Mouse (Mus musculus) spleen, postnatal 36 days (tissue): ENCODE measurements around the gene Myo1b.

Experiments
- DNase-seq, 2 experiments: peaks; one replicate each; pipeline ENCODE4 v3.0.0; 2022; ENCODE audit warnings: low spot score in 2 of 2, mixed read lengths in 1 of 2

Gene Myo1b

DNA sequence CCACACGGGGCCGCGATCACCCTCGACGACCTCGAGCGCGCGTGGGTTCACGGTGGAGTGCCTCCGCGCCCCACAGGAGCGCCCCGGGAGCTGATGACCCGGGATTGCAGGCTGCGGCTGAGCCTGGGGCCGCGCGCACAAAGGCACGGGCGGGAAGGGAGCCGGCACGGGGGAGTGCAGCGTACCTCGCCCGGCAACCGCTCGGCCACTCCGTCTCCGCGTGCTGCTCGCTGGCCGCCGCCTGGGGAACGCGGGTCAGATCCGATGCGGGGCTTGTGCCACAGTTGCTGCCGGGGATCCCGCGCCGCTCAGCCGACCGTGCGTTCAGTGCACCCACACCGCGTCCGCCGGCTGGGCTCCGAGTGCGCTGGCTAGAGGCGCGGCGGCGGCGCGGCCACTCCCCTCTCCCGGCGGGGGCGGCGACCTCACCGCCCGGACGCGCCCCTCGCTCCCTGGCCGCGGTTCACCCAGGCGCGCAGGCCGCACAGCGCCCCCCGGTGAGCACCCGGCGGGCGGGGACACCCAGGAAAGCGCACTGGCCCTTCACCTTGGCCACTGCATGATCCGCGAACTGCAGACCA lies at the start of gene Myo1b:
Myo1b (minus strand) TSS at position 496 of the 581 bp plus-strand sequence.
- DNase-seq = peak; percentile 4 to 13

DNA sequence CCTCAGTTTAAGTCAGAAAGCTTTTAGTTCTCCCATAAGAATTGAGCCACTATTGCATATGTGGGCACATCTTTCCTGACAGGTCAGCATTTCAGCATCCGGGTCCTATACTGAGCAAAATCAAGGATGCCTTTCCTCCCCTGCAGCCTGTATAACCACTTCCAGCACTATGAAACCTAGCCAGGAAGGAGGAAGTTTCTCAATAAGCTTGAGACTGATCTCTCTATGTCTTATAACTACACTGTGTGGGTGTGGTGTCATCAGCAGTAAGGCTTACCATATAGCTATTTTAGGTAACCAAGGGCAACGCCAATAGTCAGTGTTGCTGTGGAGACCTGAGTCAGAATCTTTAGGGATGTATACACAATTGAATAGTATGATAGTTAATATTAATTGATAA lies 48.8 kb upstream of the Myo1b start:
- no peak for DNase-seq

DNA sequence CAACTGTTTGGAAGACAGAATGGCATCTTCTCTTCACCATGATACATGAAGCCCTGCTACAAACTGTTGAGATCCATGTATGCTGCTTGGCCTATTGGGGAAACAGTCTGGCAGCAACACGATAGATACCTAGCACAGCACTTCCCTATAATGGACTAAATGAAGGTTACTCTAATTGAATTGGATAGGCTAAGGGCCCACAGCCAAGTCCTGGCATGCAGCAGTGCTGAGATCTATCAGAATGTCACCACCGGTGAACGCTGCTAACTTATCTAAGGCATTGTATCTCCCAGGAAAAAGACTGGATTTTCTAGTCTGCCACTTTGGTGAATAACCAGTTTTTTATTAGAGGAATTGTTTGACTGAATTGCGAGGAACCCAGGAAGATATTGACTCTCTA lies 31.2 kb upstream of the Myo1b start:
- no peak for DNase-seq

DNA sequence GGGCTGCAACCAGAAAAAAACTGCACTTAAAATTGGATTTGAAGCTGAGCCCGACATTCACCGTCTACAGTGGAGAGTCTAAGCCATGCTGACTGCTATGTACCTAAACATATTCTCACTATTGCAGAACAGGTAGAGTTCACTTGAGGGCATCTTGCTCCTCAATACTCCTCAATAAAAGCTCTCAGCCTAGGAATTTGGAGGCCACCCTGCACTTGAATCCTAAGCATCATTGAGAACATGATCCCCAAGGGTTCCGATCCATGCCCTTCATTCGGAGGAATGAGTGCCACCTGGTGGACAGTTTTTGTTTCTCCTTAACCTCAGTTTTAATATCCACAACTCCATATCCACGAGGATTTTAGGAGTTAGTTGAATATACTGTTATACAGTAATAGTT lies 28.9 kb upstream of the Myo1b start:
- DNase-seq = no peak

DNA sequence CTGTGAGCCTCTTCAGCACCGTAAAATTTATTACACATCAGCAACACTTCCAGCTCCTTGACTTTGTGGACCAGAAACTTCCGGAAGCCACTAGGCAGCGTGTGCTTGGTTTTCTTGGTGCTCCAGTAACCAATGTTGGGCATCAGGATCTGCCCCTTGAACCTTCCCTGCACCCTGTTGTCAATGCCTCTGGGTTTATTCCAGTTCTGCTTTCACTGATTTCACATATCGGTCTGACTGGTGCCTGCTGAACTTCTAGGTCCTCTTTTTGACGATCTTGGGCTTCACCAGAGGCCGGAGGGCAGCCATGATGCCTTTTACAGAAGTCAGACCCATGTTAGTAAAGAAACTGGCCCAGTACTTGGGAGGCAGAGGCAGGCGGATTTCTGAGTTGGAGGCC lies 22.5 kb upstream of the Myo1b start:
- no peak for DNase-seq

DNA sequence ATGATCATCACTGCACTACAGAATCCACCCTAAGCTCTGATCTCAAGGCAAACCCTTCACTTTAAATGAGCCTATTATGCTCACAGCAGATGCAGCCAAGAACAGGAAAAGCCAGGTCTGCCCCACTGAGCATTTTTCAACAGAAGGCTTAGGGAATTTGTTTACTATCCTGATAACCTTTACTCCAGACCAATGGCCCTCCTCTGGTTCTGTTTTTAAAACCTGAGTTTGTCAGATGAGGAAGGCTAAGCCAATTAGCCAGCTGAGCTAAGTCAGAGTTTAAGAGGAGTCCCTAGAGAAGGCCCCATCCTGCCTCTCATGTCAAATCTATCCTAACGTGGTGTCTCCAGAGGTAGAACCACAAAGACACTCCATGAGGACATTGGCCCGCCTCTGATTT lies 19.1 kb upstream of the Myo1b start:
- no peak for DNase-seq

DNA sequence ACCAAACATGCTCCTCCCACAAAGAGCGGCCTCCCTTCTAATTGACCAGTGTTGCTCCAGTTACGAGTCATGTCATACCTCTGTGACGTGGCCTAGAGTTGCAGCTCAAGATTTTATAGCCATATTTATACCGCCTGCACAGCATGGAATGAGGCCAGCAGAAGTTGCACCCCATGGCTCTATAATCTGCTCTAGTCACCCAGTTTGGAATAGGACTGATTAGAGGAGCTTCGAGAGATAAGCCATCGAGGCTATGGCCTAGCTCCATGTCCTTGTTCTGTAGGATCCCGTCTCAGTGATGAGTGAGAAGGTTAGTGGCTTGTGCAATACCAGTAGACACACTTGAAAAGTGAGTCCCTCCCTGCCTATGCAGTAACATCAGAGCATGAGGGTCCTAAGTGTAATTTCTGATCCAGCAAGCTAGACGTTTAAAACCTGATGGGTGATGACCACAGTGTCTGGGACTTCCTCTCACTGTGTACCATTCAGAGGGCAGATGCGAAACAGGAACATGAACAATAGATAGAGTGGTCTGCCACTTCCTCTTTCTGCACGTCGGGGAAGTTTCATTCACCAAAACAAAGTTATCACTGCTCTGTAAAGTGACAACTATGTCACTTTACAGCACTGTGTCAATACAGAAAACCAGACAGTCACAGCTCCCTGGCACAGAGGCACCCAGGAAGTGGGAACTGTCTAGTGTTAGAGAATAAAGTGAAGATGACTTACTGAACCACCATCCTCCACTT lies 18.5 kb upstream of the Myo1b start:
- peak; percentile 75 to 79 for DNase-seq

DNA sequence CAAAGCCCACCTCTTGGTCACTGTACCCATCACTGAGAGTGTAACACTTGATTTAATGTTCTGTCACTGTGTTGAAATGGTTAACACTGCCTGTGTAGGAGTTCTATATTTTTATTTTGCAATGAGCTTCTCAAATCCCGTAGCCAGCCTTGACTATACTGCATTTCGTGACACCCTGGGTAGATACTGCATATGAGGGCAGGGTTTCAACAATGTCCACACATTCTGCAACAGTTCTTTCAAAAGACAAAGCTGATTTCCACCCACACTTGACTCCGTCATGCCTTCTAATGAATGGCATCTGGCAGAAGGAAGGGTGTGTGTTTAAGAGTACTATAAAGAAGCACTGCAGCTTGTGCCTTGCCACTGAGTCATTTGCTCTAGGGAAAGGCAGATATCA lies 17.0 kb upstream of the Myo1b start:
- no peak for DNase-seq

DNA sequence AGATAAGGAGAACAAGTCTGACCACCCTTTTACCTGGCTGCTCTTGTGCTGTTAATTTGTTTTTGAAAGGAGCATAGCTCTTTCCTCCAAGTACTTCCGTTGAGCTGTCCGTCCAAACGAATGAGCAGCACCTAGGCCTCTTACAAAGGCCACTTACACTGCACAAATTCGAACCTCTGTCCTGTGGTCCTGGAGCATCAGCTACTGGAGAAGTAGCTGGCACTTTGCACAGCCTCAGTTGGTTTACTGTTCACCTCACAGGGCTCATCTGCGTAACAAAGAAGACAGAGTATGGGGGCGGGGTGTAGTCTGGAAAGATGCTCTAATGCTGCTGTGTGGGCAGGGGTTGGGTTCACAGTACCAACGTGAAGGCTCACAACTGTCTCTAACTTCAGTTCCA lies 15.7 kb upstream of the Myo1b start:
- no peak for DNase-seq

DNA sequence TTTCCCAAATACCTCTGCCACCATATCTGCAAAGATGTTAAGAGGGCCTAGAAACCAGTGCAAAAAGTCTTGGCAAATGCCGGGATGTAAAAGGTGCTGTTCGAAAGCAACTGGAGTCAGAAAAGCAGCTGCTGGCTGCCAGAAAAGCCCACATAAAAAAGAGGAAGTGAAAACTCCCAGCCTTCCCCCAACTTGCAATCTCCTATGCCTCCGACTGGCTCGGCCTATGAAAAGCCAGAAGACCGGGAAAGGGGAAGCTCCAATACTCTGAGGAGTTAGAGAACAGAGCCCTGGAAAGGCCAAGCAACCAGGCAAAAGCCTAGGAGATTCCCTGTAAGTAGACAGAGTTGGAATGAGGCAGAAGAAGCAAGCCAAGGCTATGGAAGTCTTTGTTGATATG lies 14.7 kb upstream of the Myo1b start:
- peak; percentile 34 to 50 for DNase-seq

DNA sequence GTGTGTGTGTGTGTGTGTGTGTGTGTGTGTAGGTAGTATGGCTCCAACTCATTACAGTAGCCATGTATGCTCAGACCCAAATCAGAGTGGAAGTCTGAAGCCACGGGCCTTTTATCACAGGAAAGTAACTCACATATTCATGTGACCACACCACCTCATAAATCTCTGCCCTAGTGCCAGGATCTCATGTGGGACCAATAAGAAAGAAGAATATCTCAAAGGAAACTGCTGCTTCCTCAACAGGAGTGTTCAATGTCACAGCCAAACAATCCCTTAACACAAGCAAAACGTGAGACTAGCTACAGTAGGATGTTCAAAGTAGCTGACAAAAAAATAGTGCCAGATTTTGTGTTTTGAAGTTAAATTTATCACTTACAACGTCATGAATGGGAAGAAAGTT lies 13.7 kb upstream of the Myo1b start:
- no peak for DNase-seq

DNA sequence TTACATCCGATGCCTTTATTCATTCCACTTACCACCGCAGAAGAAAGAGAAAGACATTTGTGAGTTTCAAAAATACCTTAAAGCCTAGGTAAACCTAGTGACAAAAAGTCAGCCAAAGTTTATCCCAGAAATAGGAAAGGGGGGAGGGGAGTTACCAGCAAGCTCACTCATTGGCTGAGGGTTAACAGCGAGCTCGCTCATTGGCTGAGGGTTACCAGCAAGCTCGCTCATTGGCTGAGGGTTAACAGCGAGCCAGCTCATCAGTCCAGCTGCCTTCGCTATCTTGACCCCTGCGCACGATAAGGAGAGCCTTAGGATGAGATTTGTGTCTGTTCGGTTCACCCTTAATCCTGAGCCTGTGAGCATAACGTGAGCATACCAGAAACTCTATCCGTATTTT lies 6.9 kb upstream of the Myo1b start:
- DNase-seq = no peak

DNA sequence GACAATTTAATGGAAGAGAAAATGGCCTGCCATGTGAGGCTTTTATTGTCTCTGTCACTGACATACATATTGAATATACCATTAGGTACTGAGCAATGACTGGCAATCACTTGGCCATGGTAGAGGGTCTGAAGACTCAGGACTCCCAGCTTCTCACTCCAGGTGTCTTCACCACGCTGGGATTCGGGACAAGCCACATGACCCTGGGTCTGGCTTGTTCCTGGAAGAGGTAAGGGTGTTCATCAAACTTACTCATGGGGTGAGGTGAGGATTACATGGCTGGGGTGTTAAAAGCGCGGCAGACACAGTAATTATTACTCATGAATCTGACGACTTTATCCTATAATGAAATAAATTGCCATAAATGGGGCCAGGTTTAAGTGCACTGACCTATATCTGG lies 405 bp upstream of the Myo1b start:
- no peak for DNase-seq

DNA sequence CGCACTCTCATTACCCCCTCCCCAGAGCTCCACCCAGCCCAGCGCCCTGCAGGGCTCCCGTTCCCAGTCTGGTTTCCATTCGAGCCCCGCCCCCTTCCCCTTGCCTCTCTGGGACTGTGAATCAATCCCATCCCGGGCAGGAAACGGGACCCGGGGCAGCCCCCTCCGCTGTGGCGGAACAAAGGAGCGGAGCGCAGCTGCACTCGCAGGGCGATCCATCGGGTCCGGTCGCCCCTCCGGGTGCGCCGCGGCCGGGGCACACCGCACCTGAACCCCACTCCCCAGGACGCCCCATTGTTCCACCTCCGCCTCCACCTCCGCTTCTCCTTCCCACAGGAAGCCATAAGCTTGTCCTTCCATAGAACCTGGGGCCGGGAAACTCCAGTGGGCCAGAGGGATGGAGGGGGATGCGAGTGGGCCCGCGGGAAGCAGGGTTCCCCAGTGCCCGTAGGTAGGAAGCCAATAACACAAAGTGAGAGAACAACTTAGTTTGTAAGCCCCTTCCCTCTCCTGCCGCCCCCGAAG lies 758 bp downstream of the Myo1b start:
- no peak for DNase-seq

DNA sequence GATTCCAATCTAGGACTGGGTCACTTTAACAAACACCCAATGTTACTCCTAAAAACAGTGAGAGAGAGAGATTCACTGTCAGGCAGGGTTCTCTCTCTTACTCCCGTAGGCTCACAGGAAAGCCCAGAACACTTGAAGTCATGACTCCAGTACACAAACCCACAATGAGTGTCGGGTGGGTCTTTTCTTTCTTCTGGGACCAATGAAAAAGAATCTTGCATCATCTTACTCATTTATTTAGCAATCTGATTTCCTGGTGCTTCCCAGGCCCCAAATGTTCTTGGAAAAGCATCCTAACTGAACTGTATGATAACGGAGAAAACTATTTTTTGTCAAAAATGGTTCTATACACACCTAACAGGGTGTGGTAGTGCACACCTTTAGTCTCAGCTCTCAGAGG lies 1.8 kb downstream of the Myo1b start:
- no peak for DNase-seq

DNA sequence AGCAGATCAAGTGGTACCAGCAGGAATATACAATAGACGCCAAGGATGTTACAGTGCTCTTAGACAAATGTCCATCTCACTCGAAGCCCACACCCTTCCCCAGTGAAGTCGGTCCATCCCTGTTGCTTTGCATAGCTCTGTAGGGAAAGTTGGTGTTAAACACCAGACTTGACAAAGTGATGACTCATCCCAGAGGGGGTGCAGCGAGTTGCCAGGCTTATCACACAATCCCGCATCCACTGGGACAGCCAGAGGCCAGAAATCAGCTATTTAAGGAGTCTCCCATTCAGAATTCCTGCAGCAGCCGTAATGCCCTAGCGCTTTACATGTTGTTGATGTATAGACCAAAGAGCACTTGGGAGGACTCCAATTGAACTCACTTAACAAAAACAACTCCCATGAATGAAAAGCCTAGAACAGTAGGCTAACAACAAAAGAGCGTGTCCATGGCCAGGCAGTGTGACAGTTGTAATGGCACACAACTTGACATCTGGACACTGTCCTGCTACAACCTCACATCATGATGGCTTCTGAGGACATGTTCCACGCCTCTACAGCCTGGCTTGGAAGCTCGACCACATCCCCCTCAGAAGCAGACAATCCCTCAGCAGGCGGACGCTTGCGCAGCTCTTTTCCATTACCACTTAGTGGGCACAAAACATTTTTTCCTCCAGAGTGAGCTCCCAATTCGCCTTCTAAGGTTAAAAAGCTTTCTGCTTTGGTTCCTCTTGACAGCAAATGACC lies 2.6 kb downstream of the Myo1b start:
- no peak for DNase-seq

DNA sequence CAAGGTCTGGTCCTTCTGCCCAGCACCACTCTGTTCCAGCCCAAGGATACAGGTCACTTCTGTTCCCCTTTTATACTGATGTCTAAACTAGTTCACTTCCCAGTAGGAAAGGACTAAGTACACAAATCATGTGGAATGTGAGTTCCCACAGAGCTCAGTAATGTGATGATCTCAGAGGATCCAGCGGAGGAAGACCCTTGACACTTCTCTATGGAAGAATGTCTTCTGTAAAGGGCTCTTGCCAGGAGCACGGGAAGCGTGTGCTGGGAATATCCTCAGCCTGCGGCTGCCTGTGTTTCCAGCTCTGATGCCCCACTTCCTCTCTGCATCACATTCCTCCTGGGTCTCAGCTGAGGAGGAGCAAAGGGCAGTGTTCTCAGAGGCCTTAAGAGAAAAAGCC lies 4.5 kb downstream of the Myo1b start:
- no peak for DNase-seq

DNA sequence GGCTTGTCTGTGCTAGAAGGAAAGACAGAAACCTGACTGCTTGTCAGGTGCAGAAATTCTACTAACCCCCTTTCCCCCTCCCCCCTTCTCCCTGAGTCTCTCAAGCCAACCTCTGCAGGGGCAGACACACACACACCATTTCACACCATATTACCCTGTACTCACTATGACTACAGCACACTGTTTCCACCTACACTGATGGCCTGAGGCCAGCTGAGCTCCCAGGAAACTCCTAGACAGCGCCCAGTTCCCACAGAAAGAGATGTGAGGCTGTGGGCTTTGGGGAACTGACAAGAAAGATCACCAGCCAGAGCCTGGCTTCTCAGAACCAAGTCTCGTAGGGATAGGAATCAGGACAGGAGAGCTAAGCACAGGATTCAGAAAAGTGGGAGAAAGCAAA lies 6.7 kb downstream of the Myo1b start:
- no peak for DNase-seq

DNA sequence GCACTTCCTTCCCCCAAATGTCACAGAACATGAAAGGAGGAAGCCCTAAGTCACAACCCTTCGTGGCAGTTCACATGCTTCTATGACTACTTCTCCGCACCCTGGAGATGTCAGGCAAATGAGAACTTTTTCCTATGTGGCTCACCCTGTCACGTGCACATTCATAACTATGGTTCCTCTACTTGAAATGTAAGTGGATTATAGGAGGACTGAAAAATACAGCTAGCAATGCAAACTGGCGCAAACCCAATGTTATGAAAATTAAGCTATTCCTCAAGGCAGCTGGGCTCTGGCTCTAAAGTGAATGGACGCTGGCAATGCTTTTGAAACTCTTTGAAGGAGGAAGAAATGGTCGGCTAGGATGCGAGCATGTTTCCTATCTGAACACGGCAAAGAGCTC lies 8.1 kb downstream of the Myo1b start:
- DNase-seq = peak; percentile 58 to 60

DNA sequence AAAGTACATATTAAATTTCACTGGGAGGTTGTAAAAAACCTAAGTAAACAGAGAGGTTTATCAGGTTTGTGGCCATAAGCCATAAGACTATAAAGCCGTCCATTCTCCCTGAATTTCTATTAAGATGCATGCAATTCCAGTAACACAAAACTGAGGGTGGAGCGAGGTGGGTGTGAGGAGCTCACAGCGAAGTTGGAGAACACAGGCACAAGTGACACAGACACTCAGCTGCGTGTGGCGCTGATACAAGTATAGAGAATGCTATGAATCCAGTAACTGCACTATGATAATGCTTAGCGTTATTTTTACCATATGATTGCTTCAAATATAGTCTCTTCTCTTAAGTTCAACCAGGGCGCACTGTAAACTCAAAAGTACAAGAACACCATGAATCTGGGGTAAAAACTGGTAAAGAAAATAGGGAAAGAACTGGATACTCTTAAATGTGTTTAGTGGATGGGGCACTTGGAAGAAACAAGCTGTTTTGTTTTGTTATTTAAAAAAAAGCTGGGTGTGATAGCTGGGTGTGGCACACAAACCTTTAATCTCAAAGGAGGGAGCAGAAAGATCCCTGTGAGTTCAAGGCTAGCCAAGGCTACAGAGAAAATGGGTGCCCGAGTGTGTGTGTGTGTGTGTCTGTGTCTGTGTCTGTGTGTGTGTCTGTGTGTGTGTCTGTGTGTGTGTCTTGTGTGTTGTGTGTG lies 9.5 kb downstream of the Myo1b start:
- no peak for DNase-seq

DNA sequence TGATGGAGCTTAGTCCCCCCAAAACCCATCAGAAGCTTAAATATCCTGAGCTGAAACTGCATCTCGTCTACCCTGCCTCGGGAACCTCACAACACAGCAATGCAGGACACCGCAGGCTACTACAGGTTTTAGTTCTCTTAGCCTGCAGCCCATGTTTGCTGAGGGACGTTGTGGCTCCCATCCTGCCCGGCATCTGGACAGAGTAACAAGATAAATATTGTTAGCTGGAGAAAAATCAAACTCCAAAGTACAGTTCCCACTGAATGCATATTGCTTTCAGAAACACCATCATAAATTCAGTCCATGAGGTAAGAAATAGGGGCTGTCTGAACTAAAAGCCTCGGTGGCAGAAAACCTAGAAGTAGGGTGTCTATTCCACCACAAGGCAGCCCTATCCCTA lies 10.8 kb downstream of the Myo1b start:
- DNase-seq = no peak

DNA sequence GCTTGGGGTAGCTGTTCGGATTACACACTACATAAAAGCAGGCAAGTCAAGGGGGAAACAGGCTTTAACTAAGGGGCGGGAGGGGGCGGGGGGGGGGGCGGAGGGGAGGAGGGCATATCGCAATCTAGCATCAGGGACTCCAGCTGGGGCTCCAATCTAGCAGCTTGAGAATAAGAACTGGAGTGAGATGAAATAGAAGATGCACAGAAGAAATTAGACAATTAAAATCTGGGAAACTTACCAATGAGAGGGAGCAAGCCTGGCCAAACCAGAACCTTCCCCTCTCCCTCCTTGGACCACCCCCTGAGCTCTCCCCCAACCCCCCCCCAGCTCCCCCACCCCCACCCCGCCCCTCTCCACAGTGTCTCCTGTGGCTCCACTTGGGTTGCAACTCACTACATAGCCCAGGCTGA lies 18.7 kb downstream of the Myo1b start:
- DNase-seq = no peak
